Mouse (Mus musculus) myocyte (in vitro differentiated cells): ENCODE data around the gene Tox2.

Source experiments
- CEBPB ChIP-seq: IDR thresholded peaks from 2 replicates; pipeline ENCODE4 v1.6.1; 2011; ENCODE audit warnings: mild to moderate bottlenecking, moderate library complexity; ENCODE audit not compliant: poor library complexity, insufficient read depth, severe bottlenecking
- MAX ChIP-seq: IDR thresholded peaks from one replicate; pipeline ENCODE4 v1.6.1; 2011; ENCODE audit warnings: low read depth, mild to moderate bottlenecking, control low read depth
- POLR2A ChIP-seq: IDR thresholded peaks from one replicate; pipeline ENCODE4 v1.6.1; 2011; ENCODE audit warnings: low read depth, mild to moderate bottlenecking, control low read depth, moderate library complexity; ENCODE audit not compliant: insufficient read length
- USF1 ChIP-seq: IDR thresholded peaks from one replicate; pipeline ENCODE4 v1.6.1; 2011; ENCODE audit warnings: low read depth, mild to moderate bottlenecking, control low read depth, moderate library complexity

- no peak for TF ChIP-seq POLR2A
- TF ChIP-seq MAX, result no peak
- TF ChIP-seq CEBPB, result no peak
- TF ChIP-seq USF1, result no peak
These were observed 160.3 kb downstream of the Tox2 start for GRCm38 (mm10) chr2:163362940-163363921.
